Mouse (Mus musculus) forebrain, postnatal 0 days (tissue): ENCODE data around the gene 5330417H12Rik. TPM values are rescaled to one million over a fixed set of nuclear protein-coding genes. Genes with fewer than 3 reads are reported as not detected.

Experiments used
- ATAC-seq: fragments of 200-750 bp; cut with Nextera tagmentation; 2 replicates; pipeline ENCODE4 v1.8.0; 2017; ENCODE audit warnings: mild to moderate bottlenecking, moderate library complexity
- DNase-seq: peaks from one replicate; pipeline ENCODE4 v3.0.0-alpha.2; 2015
- H3K27ac ChIP-seq: fragments of 300-500 bp; sonication (generic); 2 replicates; pipeline ENCODE4 v1.5.1; 2014; ENCODE audit warnings: low read depth, mild to moderate bottlenecking, antibody characterized with exemption, low read length, moderate library complexity, mixed read lengths
- H3K27me3 ChIP-seq: fragments of 300-500 bp; sonication (generic); 2 replicates; pipeline ENCODE4 v1.6.1; 2014; ENCODE audit warnings: mild to moderate bottlenecking, low read length, mixed read lengths; ENCODE audit not compliant: insufficient read depth
- H3K36me3 ChIP-seq: fragments of 300-500 bp; sonication (generic); 2 replicates; pipeline ENCODE4 v1.6.1; 2014; ENCODE audit warnings: mild to moderate bottlenecking, moderate library complexity; ENCODE audit not compliant: insufficient read depth
- H3K4me1 ChIP-seq: fragments of 300-500 bp; sonication (generic); 2 replicates; pipeline ENCODE4 v1.6.1; 2014; ENCODE audit warnings: antibody characterized with exemption; ENCODE audit not compliant: insufficient read depth
- H3K4me2 ChIP-seq: fragments of 300-500 bp; sonication (generic); 2 replicates; pipeline ENCODE4 v1.6.1; 2014; ENCODE audit warnings: low read depth, mild to moderate bottlenecking, moderate library complexity
- H3K4me3 ChIP-seq: fragments of 300-500 bp; sonication (generic); 2 replicates; pipeline ENCODE4 v1.5.1; 2014; ENCODE audit warnings: low read depth, low read length, mixed read lengths
- H3K9ac ChIP-seq: fragments of 300-500 bp; sonication (generic); 2 replicates; pipeline ENCODE4 v1.6.1; 2014; ENCODE audit warnings: mild to moderate bottlenecking
- H3K9me3 ChIP-seq: fragments of 300-500 bp; sonication (generic); 2 replicates; pipeline ENCODE4 v1.6.1; 2016; ENCODE audit warnings: low read length
- CTCF ChIP-seq: sonication (generic); IDR thresholded peaks from 2 replicates; pipeline ENCODE4 v1.5.1; 2016; ENCODE audit warnings: antibody characterized with exemption, control low read depth, low read depth
- WGBS: fragments of 180-500 bp; shearing (Covaris S2); extraction: QIAGEN DNeasy Blood & Tissue Kit; methylation state at CpG from one replicate; pipeline ENCODE4 v1.1.7; 2014; 5-methylcytosine and 5-hydroxymethylcytosine counted together
- polyA plus RNA-seq: library from polyadenylated mRNA; unstranded; fragments of >200 nt; fragmentation: Nextera tagmentation; extraction: Ambion mirVana; gene quantifications from 2 replicates; pipeline ENCODE4 v1.2.1, GENCODE M21; 2015
- total RNA-seq: library from RNA; depleted of rRNA; stranded (reverse); fragments of >200 nt; gene quantifications from 2 replicates; pipeline ENCODE4 v1.2.3, GENCODE M21; 2014; rRNA removed

Gene 5330417H12Rik
- not detected in 2 replicates for total RNA-seq
- polyA plus RNA-seq = not detected in 2 replicates

DNA sequence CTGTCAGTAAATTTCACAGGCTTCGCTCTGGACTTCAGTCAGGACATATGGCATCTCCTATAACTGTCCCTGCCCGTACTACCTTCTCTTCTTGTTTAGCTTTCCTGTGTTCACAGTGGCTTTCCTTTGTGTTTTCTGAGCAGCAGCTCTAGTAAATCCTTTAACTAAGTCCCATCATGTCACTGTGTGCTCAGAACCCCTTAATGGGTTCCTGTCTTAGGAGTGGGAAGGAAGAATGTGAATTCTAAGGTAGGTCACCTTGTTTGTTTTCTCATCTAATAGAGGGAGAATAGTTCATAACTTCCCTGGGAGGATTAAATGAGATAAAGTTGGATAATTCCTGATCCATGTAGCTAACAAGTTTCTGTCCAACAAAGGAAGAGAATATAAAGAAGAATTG, at the start of gene 5330417H12Rik:
Gene 5330417H12Rik (minus strand): TSS at position 101 of the 400 bp plus-strand sequence.
- 66% methylated on average over 2 of the region's 2 CpGs for WGBS
- no peaks in the 10 kb centered on the region for H3K36me3 ChIP-seq
- no peak within 1 kb of the TSS for H3K9ac ChIP-seq
- H3K27ac ChIP-seq = no peak within 1 kb of the TSS
- no peak within 1 kb of the TSS for H3K4me3 ChIP-seq
- no peak for DNase-seq
- no peaks in the 10 kb centered on the region for H3K4me1 ChIP-seq
- H3K27me3 ChIP-seq = no peaks in the 10 kb centered on the region
- no peaks in the 10 kb centered on the region for H3K9me3 ChIP-seq
- ATAC-seq = no peak
- no peak for TF ChIP-seq CTCF
- H3K4me2 ChIP-seq = no peak within 1 kb of the TSS

DNA sequence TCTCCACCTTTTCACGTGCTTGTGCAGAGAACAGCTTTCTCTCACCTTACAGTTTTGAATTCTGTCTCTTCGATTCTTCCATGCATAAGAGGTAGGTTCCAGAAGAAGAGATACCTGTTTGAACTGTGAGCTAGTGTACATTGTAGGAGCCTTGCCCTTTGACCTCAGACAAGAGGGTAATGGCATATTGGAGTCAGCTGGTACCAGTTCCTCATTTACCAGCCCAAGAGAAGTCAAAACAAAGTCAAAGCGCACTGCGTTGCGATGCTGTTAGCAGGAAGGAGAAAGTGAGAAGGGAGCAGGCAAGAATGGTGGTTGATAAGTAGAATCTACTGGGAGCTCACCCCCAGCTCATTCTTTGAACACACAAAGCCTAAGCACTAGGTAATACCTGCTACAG, 43.6 kb upstream of the 5330417H12Rik start:
- no peaks in the 10 kb centered on the region for H3K4me1 ChIP-seq
- 91% methylated on average over 5 of the region's 5 CpGs for WGBS
- H3K27me3 ChIP-seq = no peaks in the 10 kb centered on the region
- no peak for TF ChIP-seq CTCF
- H3K9me3 ChIP-seq = no peaks in the 10 kb centered on the region
- no peak overlapping the region for H3K4me2 ChIP-seq
- H3K27ac ChIP-seq = no peak overlapping the region
- DNase-seq (no peak), ATAC-seq (no peak)
- no peak overlapping the region for H3K9ac ChIP-seq
- no peaks in the 10 kb centered on the region for H3K36me3 ChIP-seq
- H3K4me3 ChIP-seq = no peak overlapping the region

DNA sequence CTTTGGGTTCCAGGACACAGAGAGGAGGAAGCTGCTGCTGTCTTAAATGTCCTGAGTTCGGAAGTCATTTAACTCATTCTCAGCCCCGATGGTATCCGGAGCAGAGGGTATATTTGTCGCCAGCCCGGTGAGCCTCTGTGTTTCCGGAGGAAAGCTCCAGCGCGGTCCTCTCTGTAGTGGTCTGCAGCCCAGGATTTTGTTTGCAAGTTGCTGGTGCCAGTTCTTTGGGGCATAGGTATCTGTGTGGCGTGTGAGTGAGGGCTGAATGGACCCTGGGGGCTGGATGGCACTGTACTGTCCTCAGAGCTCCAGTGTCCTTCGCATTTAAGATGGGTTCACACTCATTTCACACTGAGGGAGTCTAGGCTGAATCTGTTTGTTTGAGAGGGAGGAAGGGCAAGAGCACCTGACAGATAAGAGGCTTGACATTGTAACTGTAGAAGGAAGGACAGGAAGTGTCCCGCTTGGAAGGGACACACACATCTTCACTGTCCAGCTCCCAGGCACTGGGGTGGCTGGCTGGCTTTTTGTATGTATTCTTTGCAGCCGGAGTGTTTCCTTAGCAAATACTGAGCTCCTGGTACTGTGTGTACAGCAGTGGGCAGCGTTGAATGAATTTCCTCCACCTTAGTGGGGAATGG, 41.4 kb upstream of the 5330417H12Rik start:
- Histone ChIP-seq H3K9ac (peak overlapping the region; percentile 31; the same call in 1 of the 2 replicates), H3K4me1 (no peaks in the 10 kb centered on the region), H3K9me3 (no peaks in the 10 kb centered on the region), H3K36me3 (no peaks in the 10 kb centered on the region), H3K27ac (peak overlapping the region; percentile 64), H3K4me3 (peak overlapping the region; percentile 13), H3K4me2 (peak overlapping the region; percentile 38), H3K27me3 (no peaks in the 10 kb centered on the region)
- DNase-seq (no peak), ATAC-seq (peak; percentile 12)
- 36% methylated on average over 13 of the region's 13 CpGs for WGBS
- no peak for TF ChIP-seq CTCF

DNA sequence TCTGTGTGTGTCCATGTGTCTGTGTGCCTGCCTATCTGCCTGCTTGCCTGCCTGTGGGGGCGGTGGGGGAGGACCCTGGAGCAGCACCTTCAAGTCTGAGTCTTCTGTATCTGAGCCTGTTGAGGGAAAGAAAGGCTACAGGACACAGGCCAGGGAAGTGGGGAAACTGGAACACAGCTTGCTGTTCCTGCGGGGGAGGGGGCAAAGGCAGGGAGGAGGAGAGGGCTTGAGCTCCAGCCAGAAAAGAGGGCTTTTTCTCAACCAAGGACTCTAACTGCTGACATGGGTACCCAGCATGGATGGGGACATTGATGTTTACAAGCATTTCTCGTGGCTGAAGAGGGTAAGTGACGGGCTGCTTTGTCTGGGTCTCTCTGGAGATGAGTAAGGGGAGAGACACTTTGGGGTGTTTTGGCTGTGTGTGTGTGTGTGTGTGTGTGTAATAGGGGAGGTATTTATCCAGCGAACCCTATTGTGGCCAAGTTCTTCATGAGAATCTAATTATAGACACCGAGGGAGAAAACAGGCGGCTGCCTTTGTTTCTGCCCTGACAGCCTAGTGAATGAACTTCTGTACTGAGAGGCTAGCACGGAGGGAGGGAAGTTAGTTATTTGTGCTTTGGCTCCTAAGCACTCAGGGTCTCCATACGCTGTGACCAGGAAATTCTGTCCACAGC, 40.8 kb upstream of the 5330417H12Rik start:
- peak overlapping the region; percentile 38 for H3K4me2 ChIP-seq
- no peaks in the 10 kb centered on the region for H3K27me3 ChIP-seq
- H3K4me3 ChIP-seq = peak overlapping the region; percentile 13
- ATAC-seq (peak; percentile 57), DNase-seq (peak; percentile 38)
- no peaks in the 10 kb centered on the region for H3K4me1 ChIP-seq
- no peaks in the 10 kb centered on the region for H3K36me3 ChIP-seq
- H3K9ac ChIP-seq = peak overlapping the region; percentile 31; the same call in 1 of the 2 replicates
- no peaks in the 10 kb centered on the region for H3K9me3 ChIP-seq
- WGBS = 6% methylated on average over 9 of the region's 9 CpGs
- TF ChIP-seq CTCF = no peak
- peak overlapping the region; percentile 64 for H3K27ac ChIP-seq

DNA sequence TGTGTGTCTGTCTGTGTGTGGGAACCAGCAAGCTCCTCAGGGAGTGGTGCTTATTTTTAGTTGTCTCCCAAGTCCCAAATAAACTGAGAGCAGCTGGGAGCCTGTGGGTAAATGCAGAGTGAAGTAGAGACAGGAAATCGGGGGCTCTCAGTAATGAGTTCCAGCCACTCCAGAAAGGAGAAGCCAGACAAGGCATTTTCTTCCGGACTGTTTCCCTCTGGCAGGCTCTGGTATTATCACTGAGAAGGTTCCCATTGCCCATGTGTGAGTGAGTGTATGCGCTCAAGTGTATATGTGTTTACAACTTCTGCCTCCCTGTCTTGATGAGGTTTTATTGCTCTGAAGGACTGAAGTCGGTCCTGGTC, 40.2 kb upstream of the 5330417H12Rik start:
- Histone ChIP-seq H3K27ac (peak overlapping the region; percentile 64), H3K36me3 (no peaks in the 10 kb centered on the region), H3K9ac (0 out of 2 replicates have a peak overlapping the region, but pooled peaks have one; percentile 31), H3K4me3 (no peak overlapping the region), H3K9me3 (no peaks in the 10 kb centered on the region), H3K4me1 (no peaks in the 10 kb centered on the region), H3K27me3 (no peaks in the 10 kb centered on the region), H3K4me2 (peak overlapping the region; percentile 38)
- DNase-seq = peak; percentile 20
- peak; percentile 34 for ATAC-seq
- no peak for TF ChIP-seq CTCF
- 36% methylated on average over 4 of the region's 4 CpGs for WGBS

- Histone ChIP-seq H3K9ac (no peak overlapping the region), H3K27ac (peak overlapping the region; percentile 54), H3K4me3 (no peak overlapping the region), H3K36me3 (no peaks in the 10 kb centered on the region), H3K4me1 (no peaks in the 10 kb centered on the region), H3K27me3 (no peaks in the 10 kb centered on the region), H3K9me3 (no peaks in the 10 kb centered on the region), H3K4me2 (no peak overlapping the region)
- TF ChIP-seq CTCF = no peak
- DNase-seq = peak; percentile 2
- ATAC-seq = peak; percentile 10
- 42% methylated on average over 8 of the region's 8 CpGs for WGBS
Observed at GRCm38 (mm10) chr7:107664063-107665056, 39.4 kb upstream of the 5330417H12Rik start.
